Mouse (Mus musculus) embryonic facial prominence, embryonic 13.5 days (tissue): ENCODE data around the gene Gm867. TPM values are rescaled to one million over a fixed set of nuclear protein-coding genes. Genes with fewer than 3 reads are reported as not detected.

ENCODE experiments used
- ATAC-seq: fragments of 200-750 bp; cut with Nextera tagmentation; 2 replicates; pipeline ENCODE4 v1.8.0; 2017; ENCODE audit warnings: low read depth; ENCODE audit not compliant: insufficient number of reproducible peaks, insufficient read depth, low FRiP score, low TSS enrichment
- H3K27ac ChIP-seq: fragments of 300-500 bp; sonication (generic); 2 replicates; pipeline ENCODE4 v1.5.1; 2015; ENCODE audit warnings: moderate library complexity, mild to moderate bottlenecking, inconsistent platforms
- H3K27me3 ChIP-seq: fragments of 300-500 bp; sonication (generic); 2 replicates; pipeline ENCODE4 v1.6.1; 2015; ENCODE audit warnings: mild to moderate bottlenecking, inconsistent platforms
- H3K36me3 ChIP-seq: fragments of 300-500 bp; sonication (generic); 2 replicates; pipeline ENCODE4 v1.6.1; 2015; ENCODE audit warnings: mild to moderate bottlenecking, inconsistent platforms
- H3K4me1 ChIP-seq: fragments of 300-500 bp; sonication (generic); 2 replicates; pipeline ENCODE4 v1.6.1; 2015; ENCODE audit warnings: inconsistent platforms
- H3K4me2 ChIP-seq: fragments of 300-500 bp; sonication (generic); 2 replicates; pipeline ENCODE4 v1.6.1; 2015; ENCODE audit warnings: moderate library complexity, mild to moderate bottlenecking, inconsistent platforms
- H3K4me3 ChIP-seq: fragments of 300-500 bp; sonication (generic); 2 replicates; pipeline ENCODE4 v1.5.1; 2015; ENCODE audit warnings: mild to moderate bottlenecking, inconsistent platforms
- H3K9ac ChIP-seq: fragments of 300-500 bp; sonication (generic); 2 replicates; pipeline ENCODE4 v1.6.1; 2015; ENCODE audit warnings: mild to moderate bottlenecking, inconsistent platforms
- H3K9me3 ChIP-seq: fragments of 300-500 bp; sonication (generic); 2 replicates; pipeline ENCODE4 v1.6.1; 2016; ENCODE audit warnings: inconsistent platforms
- WGBS: fragments of 180-500 bp; shearing (Covaris S2); methylation state at CpG from one replicate; pipeline ENCODE4 v1.1.7; 2015; ENCODE audit warnings: mixed read lengths; 5-methylcytosine and 5-hydroxymethylcytosine counted together
- polyA plus RNA-seq: library from polyadenylated mRNA; unstranded; fragments of >200 nt; fragmentation: Nextera tagmentation; extraction: Ambion mirVana; gene quantifications from 2 replicates; pipeline ENCODE4 v1.2.1, GENCODE M21; 2015

The Gm867 gene
- polyA plus RNA-seq, 1 experiment from 2014 or later: not detected

- no peak for ATAC-seq
- H3K9me3 ChIP-seq: no peaks in the 10 kb centered on the region
- H3K9ac ChIP-seq: no peak overlapping the region
- H3K27ac ChIP-seq: no peak overlapping the region
- H3K36me3 ChIP-seq: peaks cover 6% of the 10 kb centered on the region
- H3K4me2 ChIP-seq: no peak overlapping the region
- peaks cover 24% of the 10 kb centered on the region for H3K4me1 ChIP-seq
- WGBS: 43% methylated on average over 8 of the region's 8 CpGs
- no peaks in the 10 kb centered on the region for H3K27me3 ChIP-seq
- no peak overlapping the region for H3K4me3 ChIP-seq
Measured at GRCm38 (mm10) chr10:75889406-75890153, 50.9 kb downstream of the Gm867 start.

Other genes with a start within 250 kb of the Gm867 start
- gene Cabin1, start 176.3 kb downstream of the Gm867 start, polyA plus RNA-seq: 30.0 and 33.9 TPM in 2 replicates
- gene Ddt, start 167.3 kb downstream of the Gm867 start, polyA plus RNA-seq: 77.3 and 79.2 TPM in 2 replicates
- not detected in 2 replicates for gene Gm20441, start 159.7 kb downstream of the Gm867 start, polyA plus RNA-seq
- gene Gstt3, start 159.3 kb downstream of the Gm867 start, polyA plus RNA-seq: 11.8 and 16.7 TPM in 2 replicates
- 9.9 and 17.6 TPM in 2 replicates for gene Gstt1, start 142.1 kb downstream of the Gm867 start, polyA plus RNA-seq
- not detected in 2 replicates for gene Gstt4, start 118.1 kb downstream of the Gm867 start, polyA plus RNA-seq
- gene Gstt2, start 103.2 kb downstream of the Gm867 start, polyA plus RNA-seq: 5.9 and 9.1 TPM in 2 replicates
- gene Mif, start 80.4 kb downstream of the Gm867 start, polyA plus RNA-seq: 1,667 and 1,727 TPM in 2 replicates
- 2.6 and 3.9 TPM in 2 replicates for gene Derl3, start 47.3 kb downstream of the Gm867 start, polyA plus RNA-seq
- gene Smarcb1, start 19.1 kb downstream of the Gm867 start, polyA plus RNA-seq: 229 and 250 TPM in 2 replicates
- 9.4 and 9.5 TPM in 2 replicates for gene Chchd10, start 7.5 kb downstream of the Gm867 start, polyA plus RNA-seq
- 123 and 136 TPM in 2 replicates for gene Mmp11, start 4.2 kb downstream of the Gm867 start, polyA plus RNA-seq
- 0.37 and 1.1 TPM in 2 replicates for gene Vpreb3, start 2.4 kb upstream of the Gm867 start, polyA plus RNA-seq
- not detected in 2 replicates for gene Gm5134, start 13.8 kb upstream of the Gm867 start, polyA plus RNA-seq
- gene Zfp280b, start 92.0 kb upstream of the Gm867 start, polyA plus RNA-seq: 18.9 and 19.1 TPM in 2 replicates
- gene Slc5a4b, start 170.3 kb upstream of the Gm867 start, polyA plus RNA-seq: not detected in 2 replicates
- gene Slc5a4a, start 206.8 kb upstream of the Gm867 start, polyA plus RNA-seq: not detected in 2 replicates